Mouse (Mus musculus) adrenal gland, postnatal 14 days (tissue): ENCODE results near the gene Vars. TPM values are rescaled to one million over a fixed set of nuclear protein-coding genes. Genes with fewer than 3 reads are reported as not detected.
A peak's percentile ranks its signal among the peaks of the same experiment; 100 is the strongest.
"Not testable (repeated sequence)": the region's sequence is repeated elsewhere in the genome, so short reads cannot be mapped to it uniquely, and the experiment has no call there.

Source experiments
- DNase-seq: peaks from one replicate; pipeline ENCODE4 v3.0.0; 2021; ENCODE audit warnings: mixed read lengths
- total RNA-seq: library from RNA; stranded (reverse); gene quantifications from 2 replicates; pipeline ENCODE4 v1.2.3, GENCODE M21; 2021

Gene Vars
- total RNA-seq, 1 experiment from 2014 or later: 55.3 TPM

DNA sequence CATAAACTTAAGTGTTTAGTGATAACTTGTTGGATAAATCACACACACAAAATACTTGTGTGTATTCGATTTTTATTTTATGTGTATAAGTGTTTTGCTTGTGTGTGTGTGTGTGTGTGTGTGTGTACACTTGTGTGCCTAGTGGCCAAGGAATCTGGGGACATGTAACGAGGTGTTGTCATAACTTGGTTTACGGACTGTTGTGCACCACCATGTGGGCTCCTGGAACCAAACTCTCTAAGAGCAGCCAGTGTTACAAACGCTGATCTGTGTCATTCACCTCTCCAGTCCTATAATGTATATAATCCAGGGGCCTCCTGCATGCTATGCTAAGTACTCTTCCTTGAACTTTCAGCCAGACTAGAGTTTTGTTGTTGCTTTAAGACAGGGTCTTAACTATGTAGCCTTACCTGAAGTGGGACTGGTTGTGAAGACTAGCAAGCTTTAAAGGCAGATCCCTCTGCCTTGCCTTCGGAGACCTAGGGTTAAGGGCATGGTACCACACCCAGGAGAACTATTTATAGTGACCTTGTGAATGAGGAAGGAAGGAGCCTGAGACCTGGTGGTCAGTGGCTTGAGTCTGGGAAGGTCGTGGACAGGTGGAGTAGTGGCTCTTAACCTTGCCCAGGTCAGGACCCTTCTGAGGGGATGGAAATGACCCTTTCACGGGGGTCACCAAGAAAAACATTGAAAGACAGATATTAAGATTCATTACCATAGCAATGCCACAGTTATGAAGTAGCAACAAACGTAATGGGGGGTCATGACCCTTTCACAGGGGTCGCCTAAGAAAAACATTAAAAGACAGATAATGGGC is 2.4 kb downstream of the Vars start:
- no peak for DNase-seq

DNA sequence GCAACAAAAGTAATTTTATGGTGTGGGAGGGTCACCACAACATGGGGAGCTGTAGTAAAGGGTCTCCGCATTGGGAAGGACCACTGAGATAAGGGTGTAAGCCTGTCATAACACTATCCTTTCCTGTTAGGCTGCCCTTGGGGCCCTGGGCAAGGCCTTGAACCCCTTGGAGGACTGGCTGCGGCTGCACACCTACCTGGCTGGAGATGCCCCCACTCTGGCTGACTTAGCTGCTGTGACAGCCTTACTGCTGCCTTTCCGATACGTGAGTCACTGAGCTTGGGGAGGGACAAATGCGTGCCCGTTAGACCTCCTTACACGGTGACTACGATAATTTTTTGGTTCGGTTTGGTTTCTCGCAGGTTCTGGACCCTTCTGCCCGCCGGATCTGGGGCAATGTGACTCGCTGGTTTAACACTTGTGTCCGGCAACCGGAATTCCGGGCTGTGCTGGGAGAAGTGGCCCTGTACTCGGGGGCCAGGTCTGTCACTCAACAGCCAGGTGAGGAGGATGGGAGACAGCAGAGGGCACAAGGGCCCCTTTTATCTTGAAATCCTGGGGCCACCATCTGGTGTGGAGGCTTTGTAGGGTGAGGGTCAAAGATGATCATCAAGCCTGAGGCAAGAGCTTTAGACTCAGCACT is 3.4 kb downstream of the Vars start:
- no peak for DNase-seq

DNA sequence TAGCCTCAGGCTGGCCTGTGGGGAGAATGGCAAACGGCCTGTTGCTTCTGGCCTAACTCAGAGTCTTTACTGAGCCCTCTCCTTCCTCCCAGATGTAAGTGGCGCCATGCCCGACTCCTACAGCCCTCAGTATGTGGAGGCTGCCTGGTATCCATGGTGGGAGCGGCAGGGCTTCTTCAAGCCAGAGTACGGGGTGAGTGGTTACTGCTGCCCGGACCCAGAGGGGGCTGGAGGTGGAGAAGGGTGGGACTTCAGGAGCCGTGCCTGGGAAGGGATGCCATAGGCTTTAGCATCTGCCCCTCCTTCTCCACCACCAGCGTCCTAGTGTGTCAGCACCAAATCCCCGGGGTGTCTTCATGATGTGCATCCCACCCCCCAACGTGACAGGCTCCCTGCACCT is 4.4 kb downstream of the Vars start:
- DNase-seq: no peak

DNA sequence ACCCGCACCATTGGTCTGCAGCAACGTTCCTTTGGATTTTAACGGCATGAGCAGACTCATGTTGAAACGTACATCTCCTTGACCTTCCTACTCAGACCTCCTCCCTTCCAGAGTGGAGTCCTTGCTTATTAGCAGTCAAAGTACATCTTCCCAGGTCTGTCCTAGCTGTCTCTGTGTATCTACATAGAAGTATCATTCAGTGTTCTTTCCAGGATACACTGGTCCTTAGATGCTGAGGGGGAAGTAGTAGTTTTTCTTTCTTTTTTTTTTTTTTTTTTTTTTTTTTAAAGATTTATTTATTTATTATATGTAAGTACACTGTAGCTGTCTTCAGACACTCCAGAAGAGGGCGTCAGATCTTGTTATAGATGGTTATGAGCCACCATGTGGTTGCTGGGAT is 5.1 kb downstream of the Vars start:
- not testable (repeated sequence) for DNase-seq

DNA sequence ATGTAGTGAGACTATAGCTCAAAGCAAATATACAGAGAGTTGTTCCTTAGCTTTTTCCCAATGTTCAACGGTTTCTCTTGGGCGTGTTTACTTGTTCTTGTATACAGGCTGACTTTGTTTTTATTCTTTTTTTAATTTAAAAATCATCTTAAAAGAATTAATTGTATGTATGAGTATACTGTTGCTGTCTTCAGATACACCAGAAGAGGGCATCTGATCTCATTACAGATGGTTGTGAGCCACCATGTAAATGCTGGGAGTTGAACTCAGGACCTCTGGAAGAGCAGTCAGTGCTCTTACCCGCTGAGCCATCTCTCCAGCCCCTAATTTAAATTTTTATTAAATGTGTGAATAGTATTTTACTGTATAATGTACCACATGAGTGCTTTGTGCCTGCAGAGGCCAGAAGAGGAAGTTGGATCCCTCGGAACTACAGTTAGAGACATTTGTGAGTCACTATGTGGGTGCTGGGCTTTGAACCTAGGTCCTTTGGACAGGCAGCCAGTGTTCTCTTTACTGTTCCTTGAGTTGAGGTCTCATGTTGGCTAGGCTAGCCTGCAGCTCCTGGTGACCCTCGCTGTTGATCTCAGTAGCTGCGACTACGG is 6.7 kb downstream of the Vars start:
- no peak for DNase-seq

DNA sequence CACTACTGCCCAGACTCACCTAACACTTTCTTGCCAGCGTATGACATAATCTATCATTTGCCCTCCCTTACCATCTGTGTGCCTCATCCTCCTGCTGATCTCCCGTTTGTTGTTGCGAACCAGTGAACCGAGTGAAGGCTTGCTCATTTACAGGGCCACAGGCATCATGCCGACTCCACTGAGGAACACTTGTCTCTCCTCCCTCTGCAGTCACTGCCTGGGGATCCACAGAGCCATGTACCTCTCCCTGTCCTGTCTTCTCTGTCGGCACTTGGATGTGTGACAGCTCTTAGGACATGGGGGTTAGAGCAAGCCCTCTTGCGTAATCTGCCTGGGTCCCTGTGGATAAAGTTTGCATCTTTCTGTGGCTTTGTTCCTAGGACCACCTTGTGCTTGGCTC is 8.8 kb downstream of the Vars start:
- DNase-seq: no peak

DNA sequence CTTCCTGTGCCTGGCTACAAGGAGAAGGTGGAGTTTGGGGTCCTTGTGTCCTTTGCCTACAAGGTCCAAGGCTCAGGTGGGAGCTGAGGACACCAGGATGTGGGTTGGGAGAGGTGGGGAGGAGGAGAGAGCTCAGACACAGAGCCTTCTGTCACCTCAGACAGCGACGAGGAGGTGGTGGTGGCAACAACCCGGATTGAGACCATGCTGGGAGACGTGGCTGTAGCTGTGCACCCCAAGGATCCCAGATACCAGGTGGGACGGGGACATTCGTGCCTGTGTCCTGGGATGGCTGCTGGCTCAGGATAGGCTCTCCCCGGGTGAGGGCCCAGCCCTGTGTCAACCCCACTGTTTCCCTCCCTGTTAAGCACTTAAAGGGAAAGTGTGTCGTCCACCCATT is 10.7 kb downstream of the Vars start:
- no peak for DNase-seq

DNA sequence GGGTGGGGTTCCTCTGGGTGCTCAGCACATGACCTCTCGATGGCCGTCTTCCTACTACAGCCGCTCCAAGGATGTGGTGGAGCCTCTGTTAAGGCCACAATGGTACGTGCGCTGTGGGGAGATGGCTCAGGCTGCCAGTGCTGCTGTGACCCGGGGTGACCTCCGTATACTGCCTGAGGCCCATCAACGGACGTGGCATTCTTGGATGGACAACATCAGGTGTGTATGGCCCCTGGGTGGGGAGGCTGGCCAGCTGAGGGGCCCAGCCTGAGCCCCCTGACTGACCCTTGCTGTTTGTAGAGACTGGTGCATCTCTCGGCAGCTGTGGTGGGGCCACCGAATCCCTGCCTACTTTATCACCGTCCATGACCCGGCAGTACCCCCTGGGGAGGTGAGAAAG is 11.6 kb downstream of the Vars start:
- DNase-seq: no peak

DNA sequence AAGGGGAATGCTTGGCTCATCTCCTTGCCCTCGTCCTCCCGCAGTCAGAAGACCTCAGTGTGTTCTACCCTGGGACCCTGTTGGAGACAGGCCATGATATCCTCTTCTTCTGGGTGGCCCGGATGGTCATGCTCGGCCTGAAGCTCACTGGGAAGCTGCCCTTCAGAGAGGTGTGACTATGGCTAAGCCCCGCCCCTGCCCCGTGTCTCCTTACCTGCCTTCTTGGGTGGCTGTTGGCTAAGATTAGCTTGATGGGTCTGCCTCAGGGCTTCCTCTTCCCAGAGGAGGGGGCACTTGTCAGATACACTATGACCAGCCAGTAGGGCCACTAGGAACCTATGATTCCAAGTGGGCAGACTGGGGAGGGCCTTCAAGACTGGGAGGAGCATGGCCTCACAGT is 12.4 kb downstream of the Vars start:
- DNase-seq: no peak

DNA sequence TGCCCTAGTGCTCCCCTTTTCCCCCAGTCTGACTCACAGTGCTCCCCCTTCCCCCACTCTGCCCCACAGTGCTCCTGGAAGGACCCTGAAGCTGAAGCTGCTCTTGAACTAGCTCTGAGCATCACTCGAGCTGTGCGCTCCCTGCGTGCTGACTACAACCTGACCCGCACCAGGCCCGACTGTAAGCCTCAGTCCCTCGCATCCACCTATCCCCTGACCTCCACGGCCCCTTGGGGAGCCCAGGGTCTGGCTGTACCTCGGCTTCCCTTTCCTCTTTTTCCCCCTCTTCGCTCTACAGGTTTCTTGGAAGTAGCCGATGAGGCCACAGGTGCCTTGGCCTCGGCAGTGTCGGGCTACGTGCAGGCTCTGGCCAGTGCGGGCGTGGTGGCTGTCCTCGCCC is 14.5 kb downstream of the Vars start:
- DNase-seq: no peak

DNA sequence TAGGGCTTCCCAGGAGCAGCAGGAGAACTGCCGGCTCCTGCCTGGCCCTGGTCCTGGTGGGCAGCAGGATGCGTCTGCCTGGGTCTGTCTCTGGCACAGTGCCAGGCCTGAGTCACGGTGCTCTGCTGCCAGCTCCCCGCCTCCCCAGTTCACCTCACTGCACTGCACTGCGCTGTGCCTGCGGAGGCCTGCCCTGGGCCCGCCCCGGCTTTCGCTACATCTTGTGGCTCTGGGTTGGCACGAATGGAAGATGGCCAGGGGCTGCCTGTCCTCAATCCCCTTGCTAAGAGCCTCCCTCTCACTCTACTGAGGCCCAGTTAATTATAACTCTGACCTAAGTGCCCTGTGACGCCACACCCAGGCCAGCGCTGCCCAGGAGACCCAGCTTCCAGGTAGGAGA is 15.6 kb downstream of the Vars start, which contains the start of gene Vwa7:
Gene Vwa7, plus strand, starts transcription at position 204 of the 400 bp plus-strand sequence.
- DNase-seq: peak; percentile 80

DNA sequence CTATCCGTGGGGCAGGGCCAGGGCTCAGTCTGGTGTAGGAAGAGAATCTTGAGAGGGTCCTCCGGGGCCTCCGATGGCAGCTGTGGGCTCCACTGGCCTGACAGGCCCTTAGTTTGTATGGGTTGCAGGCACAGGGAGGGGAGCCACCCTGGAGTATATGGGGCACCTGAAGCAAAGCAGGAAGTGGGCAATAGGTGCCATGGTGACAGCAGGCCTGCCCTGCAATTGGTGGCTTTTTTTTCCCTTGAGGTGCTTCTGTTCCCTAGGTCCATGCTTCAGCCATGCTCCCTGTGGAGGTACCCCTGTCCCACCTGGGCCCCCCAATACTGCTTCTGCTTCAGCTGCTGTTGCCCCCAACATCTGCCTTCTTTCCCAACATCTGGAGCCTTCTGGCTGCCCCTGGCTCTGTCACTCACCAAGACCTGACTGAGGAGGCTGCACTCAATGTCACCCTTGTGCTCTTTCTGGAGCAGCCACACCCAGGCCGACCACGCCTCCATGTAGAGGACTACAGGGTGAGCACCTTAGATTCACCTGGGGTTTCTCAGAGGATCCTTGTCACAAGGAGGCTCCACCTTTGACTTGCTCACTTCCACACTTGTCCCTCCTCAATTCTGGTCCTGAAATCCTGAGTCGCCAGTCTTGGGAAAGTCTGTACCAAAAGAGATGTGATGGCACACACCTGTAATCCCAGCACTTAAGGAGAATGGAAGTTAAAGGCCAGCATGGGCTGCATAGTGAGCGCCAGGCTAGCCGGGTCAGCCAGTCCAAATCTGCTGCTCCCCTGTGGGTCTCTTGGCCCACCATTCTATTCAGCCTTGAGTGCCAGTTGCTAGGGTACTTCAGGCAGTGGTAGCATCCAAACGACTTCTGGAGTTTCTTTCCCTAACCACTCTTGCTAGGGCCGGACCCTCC is 16.3 kb downstream of the Vars start:
- DNase-seq: no peak

DNA sequence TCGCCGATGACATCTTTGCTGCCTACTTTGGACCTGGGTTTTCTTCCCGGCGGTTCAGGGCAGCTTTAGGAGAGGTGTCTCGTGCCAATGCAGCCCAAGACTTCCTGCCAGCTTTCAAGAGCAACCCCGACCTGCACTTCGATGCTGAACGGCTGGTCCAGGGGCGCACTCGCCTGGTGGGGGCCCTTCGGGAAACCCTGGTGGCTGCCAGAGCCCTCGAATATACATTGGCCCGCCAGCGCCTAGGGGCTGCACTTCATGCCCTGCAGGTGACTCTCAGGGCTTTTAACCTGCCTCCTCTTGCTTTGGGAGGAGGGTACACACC is 16.9 kb downstream of the Vars start:
- DNase-seq: no peak

DNA sequence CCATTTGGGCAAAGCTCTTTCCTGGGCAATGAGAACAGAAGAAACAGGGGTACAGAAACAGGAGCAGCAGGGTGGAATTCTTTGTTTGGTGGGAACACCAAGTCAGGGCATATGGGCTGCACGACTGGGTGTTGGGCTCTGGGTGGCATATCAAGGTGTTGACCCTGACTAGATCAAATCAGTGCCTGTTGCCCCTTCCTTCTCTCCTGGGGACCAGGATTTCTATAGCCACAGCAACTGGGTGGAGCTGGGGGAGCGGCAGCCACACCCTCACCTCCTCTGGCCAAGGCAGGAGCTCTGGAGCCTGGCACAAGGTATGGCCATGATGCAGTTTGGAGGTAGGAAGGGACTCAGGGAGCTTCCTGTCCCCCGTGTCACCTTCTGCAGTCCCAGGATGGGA is 17.4 kb downstream of the Vars start:
- DNase-seq: no peak

DNA sequence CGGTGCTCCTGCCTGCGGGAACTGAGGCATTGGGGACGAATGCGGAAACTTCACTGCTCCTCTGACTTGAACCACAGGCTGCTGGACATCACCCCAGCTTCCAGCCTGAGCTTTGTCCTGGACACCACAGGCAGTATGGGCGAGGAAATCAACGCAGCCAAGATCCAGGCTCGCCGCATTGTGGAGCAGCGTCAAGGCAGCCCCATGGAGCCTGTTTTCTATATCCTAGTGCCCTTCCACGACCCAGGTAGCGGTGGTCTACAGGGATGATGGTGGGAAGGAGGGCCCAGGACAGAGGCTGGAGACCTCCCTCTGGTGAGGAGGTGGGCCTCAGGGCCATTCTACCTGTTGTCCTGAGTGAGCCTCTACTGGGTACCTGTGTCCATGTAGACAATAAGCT is 19.1 kb downstream of the Vars start:
- DNase-seq: no peak

DNA sequence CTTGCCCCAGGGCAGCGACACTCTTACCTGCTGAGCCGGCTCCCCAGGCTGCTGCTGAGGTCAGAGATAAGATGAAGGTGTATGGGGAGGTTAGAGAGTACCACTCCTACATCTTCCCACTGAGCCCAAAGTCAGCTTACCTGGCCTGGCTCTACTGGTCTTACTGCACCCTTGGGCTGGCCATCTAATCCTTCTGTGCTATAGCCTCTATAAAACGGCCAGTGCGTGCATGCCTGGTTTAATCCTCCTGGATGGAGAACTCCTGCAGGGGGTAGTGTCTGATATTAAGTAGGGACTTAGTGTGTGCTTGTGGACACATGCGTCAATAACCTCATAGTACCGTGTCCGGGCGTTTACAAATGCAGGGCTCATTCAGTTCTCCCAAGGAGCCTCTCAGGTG is 19.8 kb downstream of the Vars start:
- DNase-seq: no peak

DNA sequence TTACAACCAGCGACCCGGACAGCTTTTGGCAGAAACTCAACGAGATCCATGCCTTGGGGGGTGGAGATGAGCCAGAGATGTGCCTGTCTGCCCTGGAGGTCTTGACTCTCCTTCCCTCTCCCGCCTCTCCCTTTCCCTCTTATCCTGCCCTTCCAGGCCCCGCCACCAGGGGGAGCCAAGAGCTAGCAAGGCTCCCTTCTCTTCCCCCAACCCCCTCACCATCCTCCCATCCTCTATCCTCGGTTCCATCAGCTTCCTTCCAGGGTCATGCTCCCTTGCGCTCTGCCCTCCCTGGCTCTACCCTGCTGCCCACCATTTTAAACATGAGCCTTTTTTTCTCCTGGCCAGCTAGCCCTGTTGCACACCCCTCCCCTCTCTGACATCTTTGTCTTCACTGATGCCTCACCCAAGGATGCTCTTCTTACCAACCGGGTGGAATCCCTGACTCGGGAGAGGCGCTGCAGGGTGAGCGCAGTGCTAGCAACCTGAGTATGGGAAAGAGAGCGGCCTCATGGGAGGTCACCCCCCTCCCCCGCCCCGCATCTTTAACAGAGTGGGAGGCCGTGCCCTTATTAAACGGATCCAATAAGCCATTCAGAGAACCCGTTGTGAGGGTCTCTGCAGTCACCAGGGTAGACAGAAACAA is 20.5 kb downstream of the Vars start:
- DNase-seq: peak; percentile 95

DNA sequence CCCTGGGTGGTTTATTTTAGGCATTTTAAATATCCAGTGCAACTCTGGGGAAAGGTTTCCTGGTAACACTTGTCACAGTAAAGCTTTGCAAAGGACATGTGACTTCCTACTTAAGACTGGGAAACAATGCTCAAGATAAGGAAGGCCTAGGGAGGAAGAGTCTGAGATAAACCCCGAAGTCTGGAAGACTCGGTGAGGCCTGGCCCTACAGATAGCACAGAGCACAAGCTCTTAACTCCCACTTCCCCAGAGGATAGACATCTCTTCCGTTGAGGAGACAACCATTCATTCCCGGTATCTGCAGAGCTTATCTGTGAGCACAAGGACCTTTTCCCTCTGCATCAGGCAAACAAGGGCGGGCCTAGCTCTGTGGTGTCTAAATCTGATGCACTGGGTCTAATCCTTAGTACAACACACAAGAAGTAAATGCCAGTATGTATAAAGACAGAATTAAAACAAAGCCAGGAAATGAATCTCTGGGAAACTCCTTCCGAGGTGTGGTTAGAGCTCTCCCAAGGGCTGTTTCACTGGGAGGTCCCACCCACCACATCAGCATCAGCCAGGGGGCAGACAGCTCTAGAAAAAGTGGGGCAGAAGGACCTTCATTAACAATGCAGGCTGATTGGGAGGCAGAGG is 21.2 kb downstream of the Vars start:
- DNase-seq: peak; percentile 3

DNA sequence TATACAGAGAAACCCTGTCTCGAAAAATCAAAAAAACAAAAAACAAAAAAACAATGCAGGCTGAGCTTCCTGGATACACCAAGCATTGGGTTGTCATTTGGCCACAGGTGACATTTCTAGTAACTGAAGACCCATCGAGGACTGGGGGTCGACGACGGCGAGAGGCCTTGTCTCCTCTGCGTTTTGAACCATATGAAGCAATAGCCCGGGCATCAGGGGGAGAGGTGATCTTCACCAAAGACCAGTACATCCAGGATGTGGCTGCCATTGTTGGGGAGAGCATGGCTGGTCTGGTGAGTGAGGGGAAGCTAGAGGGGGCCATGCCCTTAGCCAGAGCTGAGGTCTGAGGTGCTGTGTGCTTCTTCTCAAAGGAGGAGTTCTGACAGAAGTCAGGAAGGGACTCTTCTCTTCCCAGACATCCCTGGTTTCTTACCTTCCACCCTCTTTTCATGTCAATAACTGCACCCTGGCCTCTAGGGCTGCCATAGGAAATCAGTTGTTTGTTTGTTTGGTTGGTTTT is 21.8 kb downstream of the Vars start:
- DNase-seq: no peak

DNA sequence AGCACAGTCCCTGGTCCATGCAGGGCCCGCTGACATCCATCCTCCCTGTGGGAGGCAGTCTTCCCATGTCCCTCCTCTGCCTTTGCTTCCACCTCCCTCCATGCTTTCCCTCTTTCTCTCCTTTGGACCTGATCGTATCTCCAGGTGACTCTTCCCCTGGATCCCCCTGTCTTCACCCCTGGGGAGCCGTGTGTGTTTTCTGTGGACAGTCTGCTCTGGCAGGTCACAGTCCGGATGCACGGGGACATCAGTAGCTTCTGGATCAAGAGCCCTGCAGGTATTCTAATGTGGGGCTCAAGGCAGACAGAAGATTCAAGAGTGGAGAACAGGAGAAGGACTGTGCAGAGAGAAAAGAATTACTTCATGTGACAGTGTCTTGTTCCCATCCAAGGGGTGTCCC is 22.4 kb downstream of the Vars start:
- DNase-seq: no peak

DNA sequence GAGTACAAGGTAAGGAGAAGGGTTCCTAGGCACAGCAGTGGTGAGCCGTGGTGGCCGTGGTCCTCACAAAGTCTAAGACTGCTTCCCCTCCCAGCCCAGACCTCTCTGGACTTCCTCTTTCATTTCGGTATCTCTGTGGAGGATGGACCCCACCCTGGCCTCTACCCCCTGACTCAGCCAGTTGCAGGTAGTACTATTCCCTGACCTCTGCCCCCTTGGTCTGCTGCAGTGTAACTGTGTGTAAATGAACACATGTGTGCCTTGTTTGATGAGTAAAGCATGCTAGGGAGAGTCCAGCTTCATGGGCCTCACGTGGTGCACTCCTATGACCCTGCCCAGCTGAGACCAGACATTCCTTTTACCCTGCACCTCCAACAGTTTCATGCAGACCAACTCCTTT is 23.0 kb downstream of the Vars start:
- DNase-seq: no peak
